In genomic region chr9:107504662-107505537, GRCm38 (mm10) we compare ENCODE assay signal across 13 mouse cellular contexts. TPM values are rescaled to one million over a fixed set of nuclear protein-coding genes. Genes with fewer than 3 reads are reported as not detected.
DNase-seq lines count a peak whose midpoint lies in the region; ATAC-seq and TF ChIP-seq lines count a peak whose summit lies in the region.
"Had no signal": no experiment of that assay in that cellular context is flagged by ENCODE, and none has a peak within 500 bp of the region (broad histone marks: within the 10 kb centered on the region; RNA-seq: fewer than 3 reads in every experiment).

No protein-coding gene starts in this region.

- H3K27ac ChIP-seq in lung, embryonic 14.5 days (ENCODE audit: low read depth) = no peak overlapping the region
- H3K27ac ChIP-seq in forebrain, embryonic 12.5 days = peak overlapping the region; percentile 71
- peak overlapping the region; percentile 60 for H3K27ac ChIP-seq in midbrain, embryonic 16.5 days (ENCODE audit: low read length)

- H3K4me2 ChIP-seq in lung, embryonic 14.5 days = no peak overlapping the region
- no peak overlapping the region for H3K4me2 ChIP-seq in forebrain, embryonic 12.5 days
- no peak overlapping the region for H3K4me2 ChIP-seq in midbrain, embryonic 16.5 days (ENCODE audit: low read length)

- WGBS in lung, embryonic 14.5 days = 62% methylated on average over 19 of the region's 19 CpGs
- 64% methylated on average over 19 of the region's 19 CpGs for WGBS in forebrain, embryonic 12.5 days
- 52% methylated on average over 19 of the region's 19 CpGs for WGBS in midbrain, embryonic 16.5 days

- no peak overlapping the region for H3K4me3 ChIP-seq in lung, embryonic 14.5 days (ENCODE audit: low read depth, low read length)
- no peak overlapping the region for H3K4me3 ChIP-seq in forebrain, embryonic 12.5 days (replicated peaks)
- H3K4me3 ChIP-seq in midbrain, embryonic 16.5 days (ENCODE audit: low read depth, low read length) = no peak overlapping the region
- H3K4me3 ChIP-seq: megakaryocyte, embryonic 14.5 days had no signal

- no peaks in the 10 kb centered on the region for H3K9me3 ChIP-seq in lung, embryonic 14.5 days (ENCODE audit: low read depth, low read length)
- H3K9me3 ChIP-seq in forebrain, embryonic 12.5 days = no peaks in the 10 kb centered on the region
- no peaks in the 10 kb centered on the region for H3K9me3 ChIP-seq in midbrain, embryonic 16.5 days (replicated peaks; ENCODE audit: control insufficient read depth, low read length, poor library complexity, severe bottlenecking)
- H3K9me3 ChIP-seq: megakaryocyte, embryonic 14.5 days had no signal

- H3K27me3 ChIP-seq in lung, embryonic 14.5 days (ENCODE audit: insufficient read depth, low read length) = no peaks in the 10 kb centered on the region; the same call in 1 of the 2 replicates
- 0 out of 2 replicates have a peak, but pooled peaks cover 3% of the 10 kb centered on the region for H3K27me3 ChIP-seq in forebrain, embryonic 12.5 days
- H3K27me3 ChIP-seq in midbrain, embryonic 16.5 days (ENCODE audit: control insufficient read depth, insufficient read depth, low read depth, low read length) = no peaks in the 10 kb centered on the region

- no peak for ATAC-seq in lung, embryonic 14.5 days (ENCODE audit: insufficient read depth)
- no peak for ATAC-seq in forebrain, embryonic 12.5 days (ENCODE audit: low FRiP score)
- no peak for ATAC-seq in midbrain, embryonic 16.5 days
- ATAC-seq in megakaryocyte, adult 5-6 weeks (ENCODE audit: poor library complexity, severe bottlenecking) = no peak
- ATAC-seq in activated CD4-positive, CD25-positive, alpha-beta regulatory T cell, adult 4 months = no peak
- ATAC-seq: Patski had no signal

- DNase-seq in adrenal gland, postnatal 10 days = peak; percentile 48
- no peak for DNase-seq in adrenal gland, adult 8-10 months
- DNase-seq in lung, embryonic 14.5 days = peak; percentile 18
- DNase-seq in lung, postnatal 4 days = no peak
- DNase-seq: gastrocnemius, postnatal 14 days; kidney, postnatal 14 days had no signal

- no peak for TF ChIP-seq CTCF in lung, embryonic 14.5 days (IDR thresholded peaks at IDR 0.05; ENCODE audit: low read depth)

- H3K9ac ChIP-seq in lung, embryonic 14.5 days = no peak overlapping the region
- no peak overlapping the region for H3K9ac ChIP-seq in forebrain, embryonic 12.5 days
- 0 out of 2 replicates have a peak overlapping the region, but pooled peaks have one; percentile 17 for H3K9ac ChIP-seq in midbrain, embryonic 16.5 days (ENCODE audit: low read depth, low read length)

- H3K4me1 ChIP-seq in lung, embryonic 14.5 days (ENCODE audit: insufficient read depth) = 0 out of 2 replicates have a peak, but pooled peaks cover 3% of the 10 kb centered on the region
- peaks cover 56% of the 10 kb centered on the region for H3K4me1 ChIP-seq in forebrain, embryonic 12.5 days
- peaks cover 22% of the 10 kb centered on the region for H3K4me1 ChIP-seq in midbrain, embryonic 16.5 days (ENCODE audit: control insufficient read depth, insufficient read depth, low read length)
- H3K4me1 ChIP-seq: megakaryocyte, embryonic 14.5 days had no signal

- H3K36me3 ChIP-seq in lung, embryonic 14.5 days (ENCODE audit: insufficient read depth) = no peaks in the 10 kb centered on the region
- no peaks in the 10 kb centered on the region for H3K36me3 ChIP-seq in forebrain, embryonic 12.5 days (replicated peaks)
- H3K36me3 ChIP-seq in midbrain, embryonic 16.5 days (ENCODE audit: control insufficient read depth, insufficient read depth, low read length) = no peaks in the 10 kb centered on the region

RNA-seq across cellular contexts. Expression of gene Tmem115, which starts 28.8 kb away (rescaled TPM):
- 10 to 100 TPM; 31.4 to 37.6 TPM for total RNA-seq in adrenal gland, postnatal 10 days (2021)
- total RNA-seq in adrenal gland, adult 8-10 months (2022) = 10 to 100 TPM; 41.7 to 51.9 (median 46.5) TPM
- polyA plus RNA-seq in lung, embryonic 14.5 days (2014; fragmentation: Nextera tagmentation; extraction: Ambion mirVana) = 42.1 and 45.3 TPM in 2 replicates
- 43.3 and 45.0 TPM in 2 replicates for polyA plus RNA-seq in forebrain, embryonic 12.5 days (2016; fragmentation: Nextera tagmentation; extraction: Ambion mirVana)
- 45.2 and 47.2 TPM in 2 replicates for polyA plus RNA-seq in midbrain, embryonic 16.5 days (2015; fragmentation: Nextera tagmentation; extraction: Ambion mirVana)
- total RNA-seq in megakaryocyte, adult 5-6 weeks (2015) = 6.8 and 9.3 TPM in 2 replicates
- 14.8 and 15.2 TPM in 2 replicates for total RNA-seq in megakaryocyte, adult 5-6 weeks (2017)
- polyA plus RNA-seq in activated CD4-positive, CD25-positive, alpha-beta regulatory T cell, adult 4 months (2017; shearing (Covaris generic)) = 10 to 100 TPM; 19.3 to 24.9 TPM

RNA-seq across cellular contexts. Expression of gene Cyb561d2, which starts 37.1 kb away (rescaled TPM):
- total RNA-seq in adrenal gland, postnatal 10 days (2021) = 10 to 100 TPM; 15.4 to 16.1 TPM
- 10 to 100 TPM; 21.1 to 28.3 (median 25.1) TPM for total RNA-seq in adrenal gland, adult 8-10 months (2022)
- polyA plus RNA-seq in lung, embryonic 14.5 days (2014; fragmentation: Nextera tagmentation; extraction: Ambion mirVana) = 22.9 and 23.0 TPM in 2 replicates
- 17.7 and 18.9 TPM in 2 replicates for polyA plus RNA-seq in forebrain, embryonic 12.5 days (2016; fragmentation: Nextera tagmentation; extraction: Ambion mirVana)
- polyA plus RNA-seq in midbrain, embryonic 16.5 days (2015; fragmentation: Nextera tagmentation; extraction: Ambion mirVana) = 44.4 and 50.7 TPM in 2 replicates
- 12.8 and 15.5 TPM in 2 replicates for total RNA-seq in megakaryocyte, adult 5-6 weeks (2015)
- total RNA-seq in megakaryocyte, adult 5-6 weeks (2017) = 14.2 and 21.7 TPM in 2 replicates
- polyA plus RNA-seq in activated CD4-positive, CD25-positive, alpha-beta regulatory T cell, adult 4 months (2017; shearing (Covaris generic)) = 10 to 100 TPM; 65.7 to 82.2 TPM

RNA-seq across cellular contexts. Expression of gene Nprl2, which starts 37.1 kb away (rescaled TPM):
- 10 to 100 TPM; 19.2 to 21.3 TPM for total RNA-seq in adrenal gland, postnatal 10 days (2021)
- total RNA-seq in adrenal gland, adult 8-10 months (2022) = 10 to 100 TPM; 30.3 to 35.9 (median 32.0) TPM
- polyA plus RNA-seq in lung, embryonic 14.5 days (2014; fragmentation: Nextera tagmentation; extraction: Ambion mirVana) = 32.9 and 34.6 TPM in 2 replicates
- polyA plus RNA-seq in forebrain, embryonic 12.5 days (2016; fragmentation: Nextera tagmentation; extraction: Ambion mirVana) = 43.1 and 46.3 TPM in 2 replicates
- polyA plus RNA-seq in midbrain, embryonic 16.5 days (2015; fragmentation: Nextera tagmentation; extraction: Ambion mirVana) = 76.2 and 82.2 TPM in 2 replicates
- total RNA-seq in megakaryocyte, adult 5-6 weeks (2015) = 8.3 and 12.5 TPM in 2 replicates
- total RNA-seq in megakaryocyte, adult 5-6 weeks (2017) = 15.7 and 18.9 TPM in 2 replicates
- 10 to 100 TPM; 44.5 to 45.2 TPM for polyA plus RNA-seq in activated CD4-positive, CD25-positive, alpha-beta regulatory T cell, adult 4 months (2017; shearing (Covaris generic))

RNA-seq across cellular contexts. Expression of gene Zmynd10, which starts 42.2 kb away (rescaled TPM):
- total RNA-seq in adrenal gland, postnatal 10 days (2021) = not detected
- total RNA-seq in adrenal gland, adult 8-10 months (2022) = 1 to 10 TPM in 1 of 4 experiments, under 1 TPM in 2, not detected in 1; 0.41 to 1.7 (median 0.62) TPM
- polyA plus RNA-seq in lung, embryonic 14.5 days (2014; fragmentation: Nextera tagmentation; extraction: Ambion mirVana) = 1.1 and 1.2 TPM in 2 replicates
- polyA plus RNA-seq in forebrain, embryonic 12.5 days (2016; fragmentation: Nextera tagmentation; extraction: Ambion mirVana) = 1.0 and 2.2 TPM in 2 replicates
- polyA plus RNA-seq in midbrain, embryonic 16.5 days (2015; fragmentation: Nextera tagmentation; extraction: Ambion mirVana) = 3.5 and 6.1 TPM in 2 replicates
- total RNA-seq in megakaryocyte, adult 5-6 weeks (2015) = not detected in 2 replicates
- not detected in 2 replicates for total RNA-seq in megakaryocyte, adult 5-6 weeks (2017)
- 1 to 10 TPM in 1 of 2 experiments, under 1 TPM in 1; 0.83 to 3.2 TPM for polyA plus RNA-seq in activated CD4-positive, CD25-positive, alpha-beta regulatory T cell, adult 4 months (2017; shearing (Covaris generic))
- total RNA-seq: gastrocnemius, postnatal 14 days; heart, postnatal 14 days had no signal

RNA-seq across cellular contexts. Expression of gene Rassf1, which starts 46.5 kb away (rescaled TPM):
- 10 to 100 TPM; 23.6 to 27.7 TPM for total RNA-seq in adrenal gland, postnatal 10 days (2021)
- 10 to 100 TPM; 16.1 to 33.1 (median 26.2) TPM for total RNA-seq in adrenal gland, adult 8-10 months (2022)
- polyA plus RNA-seq in lung, embryonic 14.5 days (2014; fragmentation: Nextera tagmentation; extraction: Ambion mirVana) = 51.3 and 54.1 TPM in 2 replicates
- polyA plus RNA-seq in forebrain, embryonic 12.5 days (2016; fragmentation: Nextera tagmentation; extraction: Ambion mirVana) = 40.0 and 45.7 TPM in 2 replicates
- 45.3 and 49.4 TPM in 2 replicates for polyA plus RNA-seq in midbrain, embryonic 16.5 days (2015; fragmentation: Nextera tagmentation; extraction: Ambion mirVana)
- total RNA-seq in megakaryocyte, adult 5-6 weeks (2015) = 34.3 and 37.7 TPM in 2 replicates
- total RNA-seq in megakaryocyte, adult 5-6 weeks (2017) = 46.7 and 57.3 TPM in 2 replicates
- polyA plus RNA-seq in activated CD4-positive, CD25-positive, alpha-beta regulatory T cell, adult 4 months (2017; shearing (Covaris generic)) = 10 to 100 TPM; 74.8 to 81.7 TPM

Comparison
In these comparisons a context has a peak if more than half of its experiments do, and no peak if none do; other contexts are left out.
1. DNase-seq: peak in adrenal gland, postnatal 10 days (single experiment) and lung, embryonic 14.5 days (single experiment); none in adrenal gland, adult 8-10 months (single experiment) and lung, postnatal 4 days (0 of 2).